8 mouse cellular contexts compared by ENCODE assay signal in genomic region chr16:14316884-14317876, GRCm38 (mm10). TPM values are rescaled to one million over a fixed set of nuclear protein-coding genes. Genes with fewer than 3 reads are reported as not detected.
A peak's percentile ranks its signal among the peaks of the same experiment; 100 is the strongest.
DNase-seq lines count a peak whose midpoint lies in the region; ATAC-seq lines count a peak whose summit lies in the region.

Fopnl (minus strand) TSS chr16:14317405.

- peaks cover 12% of the 10 kb centered on the region for H3K4me1 ChIP-seq in hindbrain, embryonic 14.5 days (replicated peaks; ENCODE audit: control insufficient read depth, insufficient read depth, low read length)

- no peaks in the 10 kb centered on the region for H3K9me3 ChIP-seq in hindbrain, embryonic 14.5 days (ENCODE audit: control insufficient read depth, low read length)

- ATAC-seq in hindbrain, embryonic 14.5 days (ENCODE audit: low FRiP score), result peak; percentile 100

- peak within 1 kb of the TSS; percentile 74 for H3K9ac ChIP-seq in hindbrain, embryonic 14.5 days

- H3K4me3 ChIP-seq in hindbrain, embryonic 14.5 days (replicated peaks; ENCODE audit: low read length), result peak within 1 kb of the TSS; percentile 64

- no peaks in the 10 kb centered on the region for H3K27me3 ChIP-seq in hindbrain, embryonic 14.5 days (ENCODE audit: control insufficient read depth, insufficient read depth, low read length)

- DNase-seq in R1 (ENCODE audit: low read depth, low spot score), result peak; percentile 97
- peak; percentile 99 to 100 for DNase-seq in cerebellum, postnatal 25 days
- peak; percentile 94 to 96 for DNase-seq in frontal cortex, postnatal 25 days (ENCODE audit: low spot score in 2 of 2)
- peak; percentile 95 for DNase-seq in hindbrain, embryonic 14.5 days (ENCODE audit: low spot score)
- DNase-seq in layer of hippocampus, postnatal 36 days, result peak; percentile 94 to 97
- peak; percentile 99 for DNase-seq in lung, postnatal 36 days
- DNase-seq in retina, postnatal 1 day, result peak; percentile 98
- peak; percentile 88 to 96 for DNase-seq in urinary bladder, adult 18-20 months (ENCODE audit: low spot score in 2 of 2)

- WGBS in hindbrain, embryonic 14.5 days, result 5% methylated on average over 51 of the region's 51 CpGs

- H3K36me3 ChIP-seq in hindbrain, embryonic 14.5 days (replicated peaks; ENCODE audit: control insufficient read depth, insufficient read depth), result peaks cover 21% of the 10 kb centered on the region

- peak within 1 kb of the TSS; percentile 90 for H3K27ac ChIP-seq in hindbrain, embryonic 14.5 days

- peak within 1 kb of the TSS; percentile 67 for H3K4me2 ChIP-seq in hindbrain, embryonic 14.5 days (replicated peaks)

RNA-seq across cellular contexts. Expression of gene Fopnl, which starts in this region (rescaled TPM):
- 186 and 209 TPM in 2 replicates for polyA plus RNA-seq in hindbrain, embryonic 14.5 days (2014; fragmentation: Nextera tagmentation; extraction: Ambion mirVana)
- 10 to 100 TPM; 50.2 to 58.9 TPM for total RNA-seq in layer of hippocampus, postnatal 36 days (2021)

Comparison
In these comparisons a context has a peak if more than half of its experiments do, and no peak if none do; other contexts are left out.
1. Peak in every context shown above with its lines: DNase-seq, ATAC-seq, H3K4me3 ChIP-seq and H3K27ac ChIP-seq.